Mouse (Mus musculus): Measurements from ENCODE around the gene Maob. TPM values are rescaled to one million over a fixed set of nuclear protein-coding genes. Genes with fewer than 3 reads are reported as not detected.

The Maob gene
- polyA plus RNA-seq (2014; fragmentation: Illumina TruSeq; extraction: RNeasy Lipid Tissue Mini Kit (QIAGEN cat#74804); ENCODE audit: low read depth, low replicate concordance), result 72.3 TPM

DNA sequence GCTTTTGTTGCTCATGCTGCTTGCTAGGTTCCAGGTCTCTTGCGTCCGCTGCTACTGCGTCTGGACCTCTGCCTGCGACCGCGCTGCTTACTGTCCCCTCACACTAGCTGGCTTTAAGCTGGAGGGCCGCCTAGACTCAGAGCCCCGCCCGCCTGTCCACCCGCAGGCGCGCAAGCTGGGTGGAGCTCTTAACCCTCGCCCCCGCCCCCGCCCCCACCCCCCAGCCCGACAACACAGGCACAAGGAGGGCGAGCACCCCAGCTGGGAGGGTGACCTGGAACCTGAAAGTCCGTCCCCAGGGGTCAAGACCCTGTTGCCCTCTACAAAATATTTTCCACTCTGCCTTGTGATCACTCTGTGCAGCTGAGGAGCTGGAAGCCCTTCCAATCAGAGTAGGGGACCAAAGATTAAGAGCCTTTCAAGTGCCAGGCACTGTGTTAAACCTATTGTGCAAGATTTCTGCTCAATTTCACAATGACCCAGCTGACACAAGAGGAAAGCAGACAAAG is at the start of gene Maob:
Maob (minus strand) TSS at position 106 of the 509 bp plus-strand sequence.

Other genes with a start within 250 kb of the Maob start
- gene Maoa, start 197.7 kb downstream of the Maob start, polyA plus RNA-seq (2014; fragmentation: Illumina TruSeq; extraction: RNeasy Lipid Tissue Mini Kit (QIAGEN cat#74804); ENCODE audit: low read depth, low replicate concordance), result 3.1 TPM
- not detected for gene Ndp, start 94.4 kb upstream of the Maob start, polyA plus RNA-seq (2014; fragmentation: Illumina TruSeq; extraction: RNeasy Lipid Tissue Mini Kit (QIAGEN cat#74804); ENCODE audit: low read depth, low replicate concordance)

All from heart, adult 10 weeks (tissue).